Mouse (Mus musculus) fat pad, adult 2 months (tissue): ENCODE measurements at regions not wholly inside any gene's neighbourhood (a gene's known extent, or its start where the extent isn't known, plus 50 kb on each side); places are given as distances from the start of the nearest gene placed in this dataset.

Source experiments
- DNase-seq: peaks from one replicate; pipeline ENCODE4 v3.0.0-alpha.2; 2011; ENCODE audit warnings: low read depth, low spot score; ENCODE audit errors: extremely low read depth

GRCm38 (mm10) chr1:91734731-91735130 lies 66.5 kb upstream of the Twist2 start:
- DNase-seq: no peak

- no peak for DNase-seq
Observed at GRCm38 (mm10) chr1:91735436-91735835, 65.8 kb upstream of the Twist2 start.

- DNase-seq: no peak
Observed at GRCm38 (mm10) chr1:91740661-91741060, 60.6 kb upstream of the Twist2 start.

GRCm38 (mm10) chr1:91742031-91742430 lies 59.2 kb upstream of the Twist2 start:
- DNase-seq: no peak

GRCm38 (mm10) chr1:91742914-91743313 lies 58.3 kb upstream of the Twist2 start:
- DNase-seq: no peak

GRCm38 (mm10) chr1:91744076-91744475 lies 57.2 kb upstream of the Twist2 start:
- DNase-seq: no peak

- no peak for DNase-seq
Observed at GRCm38 (mm10) chr1:91744701-91745100, 56.6 kb upstream of the Twist2 start.

GRCm38 (mm10) chr1:91747583-91747982 lies 53.7 kb upstream of the Twist2 start:
- no peak for DNase-seq
